Mouse (Mus musculus) erythroblast, embryonic 14.5 days (primary cell): Measurements from ENCODE around the gene Wt1.

ENCODE experiments used
- GATA1 ChIP-seq: IDR thresholded peaks from 2 replicates; pipeline ENCODE4 v1.6.1; 2012; ENCODE audit warnings: low read length, inconsistent platforms, mixed read lengths
- TAL1 ChIP-seq: IDR thresholded peaks from 3 replicates; pipeline ENCODE4 v1.6.1; 2012; ENCODE audit warnings: low read length, inconsistent platforms, mixed read lengths

- no peak for TF ChIP-seq GATA1
- no peak for TF ChIP-seq TAL1
Measured at GRCm38 (mm10) chr2:105188182-105188581, 61.9 kb downstream of the Wt1 start.
